Mouse (Mus musculus) CH12.LX (cell line): Measurements from ENCODE around the gene Adap1. TPM values are rescaled to one million over a fixed set of nuclear protein-coding genes. Genes with fewer than 3 reads are reported as not detected.

Experiments
- DNase-seq: peaks from one replicate; pipeline ENCODE4 v3.0.0-alpha.2; 2013; ENCODE audit errors: extremely low read depth
- H3K27ac ChIP-seq: 2 replicates; pipeline ENCODE4 v1.5.1; 2012; ENCODE audit warnings: low read depth, mild to moderate bottlenecking, control low read depth, moderate library complexity; ENCODE audit not compliant: insufficient read depth
- H3K27me3 ChIP-seq: replicated peaks from 2 replicates; pipeline ENCODE3; 2012; ENCODE audit warnings: inconsistent platforms
- H3K36me3 ChIP-seq, 2 experiments: replicated peaks in 1 of 2; 2 replicates each; pipeline versions ENCODE3 to v1.6.1; 2012; ENCODE audit warnings: inconsistent platforms in 1 of 2, low read length in 1 of 2, mild to moderate bottlenecking in 1 of 2, mixed read lengths in 1 of 2, moderate library complexity in 1 of 2; ENCODE audit not compliant: control insufficient read depth in 1 of 2, insufficient read depth in 1 of 2
- H3K4me1 ChIP-seq, 2 experiments: 2 replicates each; pipeline ENCODE4 v1.6.1; 2012; ENCODE audit warnings: inconsistent platforms in 1 of 2, moderate library complexity in 1 of 2; ENCODE audit not compliant: insufficient read depth in 2 of 2, control insufficient read depth in 1 of 2
- H3K4me2 ChIP-seq: 2 replicates; pipeline ENCODE4 v1.6.1; 2012; ENCODE audit warnings: low read depth, mild to moderate bottlenecking, control low read depth; ENCODE audit not compliant: poor library complexity, insufficient read depth, severe bottlenecking
- H3K4me3 ChIP-seq, 3 experiments: fragments of 150-350 bp in 1 of 3; sonication (generic) in 1 of 3; replicated peaks in 1 of 3; 2 replicates each; pipeline versions ENCODE3 to v1.5.1; 2011 to 2012; ENCODE audit warnings: low read depth in 2 of 3, low read length in 2 of 3, mild to moderate bottlenecking in 2 of 3, moderate library complexity in 2 of 3, control low read depth in 1 of 3, improper control_type of control experiment in 1 of 3, inconsistent platforms in 1 of 3, mixed read lengths in 1 of 3; ENCODE audit not compliant: poor library complexity in 1 of 3
- H3K79me2 ChIP-seq: replicated peaks from 2 replicates; pipeline ENCODE4 v1.6.1; 2012; ENCODE audit warnings: mild to moderate bottlenecking, moderate library complexity; ENCODE audit not compliant: control insufficient read depth, poor library complexity, insufficient read depth, severe bottlenecking; ENCODE audit errors: extremely low read depth
- H3K9ac ChIP-seq: 2 replicates; pipeline ENCODE4 v1.6.1; 2012; ENCODE audit warnings: low read depth, mild to moderate bottlenecking, control low read depth, moderate library complexity; ENCODE audit not compliant: insufficient read depth
- H3K9me3 ChIP-seq: replicated peaks from 2 replicates; pipeline ENCODE3; 2012; ENCODE audit warnings: low read length, inconsistent platforms, mixed read lengths
- BHLHE40 ChIP-seq: IDR thresholded peaks from 2 replicates; pipeline ENCODE4 v1.6.1; 2011; ENCODE audit warnings: mild to moderate bottlenecking, low read depth, low read length, improper control_type of control experiment
- CHD1 ChIP-seq: IDR thresholded peaks from 2 replicates; pipeline ENCODE4 v1.6.1; 2012; ENCODE audit warnings: low read depth, low read length, improper control_type of control experiment, inconsistent platforms
- CHD2 ChIP-seq: IDR thresholded peaks from 2 replicates; pipeline ENCODE4 v1.6.1; 2011; ENCODE audit warnings: low read length, improper control_type of control experiment
- CTCF ChIP-seq, 2 experiments: IDR thresholded peaks in 1 of 2; conservative IDR thresholded peaks in 1 of 2; 2 replicates each; pipeline ENCODE4 v1.5.1; 2011 to 2012; ENCODE audit warnings: low read depth in 2 of 2, low read length in 2 of 2, improper control_type of control experiment in 1 of 2, inconsistent platforms in 1 of 2, mild to moderate bottlenecking in 1 of 2, moderate library complexity in 1 of 2
- E2F4 ChIP-seq: IDR thresholded peaks from 2 replicates; pipeline ENCODE4 v1.6.1; 2011; ENCODE audit warnings: low read depth, low read length, improper control_type of control experiment; ENCODE audit not compliant: insufficient replicate concordance
- ETS1 ChIP-seq: conservative IDR thresholded peaks from 2 replicates; pipeline ENCODE4 v1.6.1; 2012; ENCODE audit warnings: low read depth, mild to moderate bottlenecking, inconsistent platforms, low read length, improper control_type of control experiment, moderate library complexity
- GABPA ChIP-seq: IDR thresholded peaks from 2 replicates; pipeline ENCODE4 v1.6.1; 2012; ENCODE audit warnings: low read depth, low read length, improper control_type of control experiment, inconsistent platforms; ENCODE audit not compliant: insufficient replicate concordance
- IRF4 ChIP-seq: IDR thresholded peaks from 2 replicates; pipeline ENCODE4 v1.6.1; 2014; ENCODE audit warnings: low read depth, mild to moderate bottlenecking, inconsistent platforms, low read length, improper control_type of control experiment
- JUN ChIP-seq: IDR thresholded peaks from 2 replicates; pipeline ENCODE4 v1.6.1; 2011; ENCODE audit warnings: low read depth, mild to moderate bottlenecking, low read length, improper control_type of control experiment, moderate library complexity; ENCODE audit not compliant: insufficient read depth
- JUND ChIP-seq: conservative IDR thresholded peaks from 2 replicates; pipeline ENCODE4 v1.6.1; 2011; ENCODE audit warnings: low read depth, low read length, improper control_type of control experiment
- KAT2A ChIP-seq: IDR thresholded peaks from 2 replicates; pipeline ENCODE4 v1.6.1; 2012; ENCODE audit warnings: low read length, improper control_type of control experiment, inconsistent platforms; ENCODE audit not compliant: insufficient replicate concordance
- MAFK ChIP-seq: IDR thresholded peaks from 2 replicates; pipeline ENCODE4 v1.6.1; 2011; ENCODE audit warnings: low read length, improper control_type of control experiment; ENCODE audit not compliant: insufficient replicate concordance
- MAX ChIP-seq: IDR thresholded peaks from 2 replicates; pipeline ENCODE4 v1.6.1; 2011; ENCODE audit warnings: low read length, improper control_type of control experiment
- MAZ ChIP-seq: IDR thresholded peaks from 2 replicates; pipeline ENCODE4 v1.6.1; 2012; ENCODE audit warnings: low read depth, mild to moderate bottlenecking, inconsistent platforms, low read length, improper control_type of control experiment, moderate library complexity
- MXI1 ChIP-seq: IDR thresholded peaks from 2 replicates; pipeline ENCODE4 v1.6.1; 2011; ENCODE audit warnings: mild to moderate bottlenecking, low read depth, low read length, improper control_type of control experiment
- MYC ChIP-seq: IDR thresholded peaks from 2 replicates; pipeline ENCODE4 v1.6.1; 2011; ENCODE audit warnings: low read depth, mild to moderate bottlenecking, improper control_type of control experiment, low read length
- NELFE ChIP-seq: IDR thresholded peaks from 2 replicates; pipeline ENCODE4 v1.6.1; 2011; ENCODE audit warnings: low read depth, low read length, improper control_type of control experiment
- NRF1 ChIP-seq: IDR thresholded peaks from 2 replicates; pipeline ENCODE4 v1.6.1; 2014; ENCODE audit warnings: low read depth, mild to moderate bottlenecking, inconsistent platforms, low read length, improper control_type of control experiment, moderate library complexity
- PAX5 ChIP-seq: IDR thresholded peaks from 2 replicates; pipeline ENCODE4 v1.6.1; 2012; ENCODE audit warnings: low read length, inconsistent platforms, mixed read lengths
- POLR2A ChIP-seq: IDR thresholded peaks from 2 replicates; pipeline ENCODE4 v1.6.1; 2011; ENCODE audit warnings: low read depth, mild to moderate bottlenecking, improper control_type of control experiment, low read length
- POLR2AphosphoS2 ChIP-seq: IDR thresholded peaks from 2 replicates; pipeline ENCODE4 v1.6.1; 2011; ENCODE audit warnings: low read depth, low read length, improper control_type of control experiment
- RAD21 ChIP-seq: IDR thresholded peaks from 2 replicates; pipeline ENCODE4 v1.6.1; 2011; ENCODE audit warnings: low read depth, mild to moderate bottlenecking, low read length, improper control_type of control experiment, moderate library complexity
- RCOR1 ChIP-seq: conservative IDR thresholded peaks from 2 replicates; pipeline ENCODE4 v1.6.1; 2012; ENCODE audit warnings: low read depth, mild to moderate bottlenecking, inconsistent platforms, low read length, improper control_type of control experiment
- SIN3A ChIP-seq: IDR thresholded peaks from 2 replicates; pipeline ENCODE4 v1.6.1; 2012; ENCODE audit warnings: low read length, improper control_type of control experiment, inconsistent platforms
- SMC3 ChIP-seq: IDR thresholded peaks from 2 replicates; pipeline ENCODE4 v1.6.1; 2011; ENCODE audit warnings: low read depth, low read length, improper control_type of control experiment
- TBP ChIP-seq: conservative IDR thresholded peaks from 2 replicates; pipeline ENCODE4 v1.6.1; 2011; ENCODE audit warnings: low read depth, low read length, improper control_type of control experiment
- TCF12 ChIP-seq: IDR thresholded peaks from 2 replicates; pipeline ENCODE4 v1.6.1; 2014; ENCODE audit warnings: low read depth, mild to moderate bottlenecking, inconsistent platforms, low read length, improper control_type of control experiment
- UBTF ChIP-seq: IDR thresholded peaks from 2 replicates; pipeline ENCODE4 v1.6.1; 2012; ENCODE audit warnings: low read depth, mild to moderate bottlenecking, inconsistent platforms, low read length, improper control_type of control experiment, moderate library complexity
- USF1 ChIP-seq: IDR thresholded peaks from 2 replicates; pipeline ENCODE4 v1.6.1; 2014; ENCODE audit warnings: low read depth, mild to moderate bottlenecking, inconsistent platforms, low read length, improper control_type of control experiment
- USF2 ChIP-seq: conservative IDR thresholded peaks from 2 replicates; pipeline ENCODE4 v1.6.1; 2011; ENCODE audit warnings: low read depth, low read length, improper control_type of control experiment
- ZC3H11A ChIP-seq: IDR thresholded peaks from 2 replicates; pipeline ENCODE4 v1.6.1; 2012; ENCODE audit warnings: low read depth, mild to moderate bottlenecking, inconsistent platforms, low read length, improper control_type of control experiment
- ZKSCAN1 ChIP-seq: IDR thresholded peaks from 2 replicates; pipeline ENCODE4 v1.6.1; 2012; ENCODE audit warnings: low read depth, inconsistent platforms, low read length, improper control_type of control experiment, borderline replicate concordance
- ZMIZ1 ChIP-seq: IDR thresholded peaks from 2 replicates; pipeline ENCODE4 v1.6.1; 2012; ENCODE audit warnings: low read depth, mild to moderate bottlenecking, inconsistent platforms, low read length, improper control_type of control experiment
- ZNF384 ChIP-seq: IDR thresholded peaks from 2 replicates; pipeline ENCODE4 v1.6.1; 2012; ENCODE audit warnings: low read depth, low read length, improper control_type of control experiment, inconsistent platforms
- dilution Hi-C: fragments of 300-500 bp; cut with MboI; formaldehyde crosslinking; loops from 2 replicates; pipeline ENCODE4 v1.14.3; 2020; ENCODE audit warnings: low sequenced_read_pairs; ENCODE audit not compliant: extremely low pct_unique_long_range_greater_than_20kb, extremely low pct_ligation_motif_present
- in situ Hi-C: fragments of 300-500 bp; cut with MboI; formaldehyde crosslinking; loops from 3 replicates; pipeline ENCODE4 v1.14.3; 2019; ENCODE audit warnings: low sequenced_read_pairs, low pct_ligation_motif_present, low pct_unique_long_range_greater_than_20kb, mixed read lengths
- polyA plus RNA-seq: library from polyadenylated mRNA; unstranded; fragments of >175 nt; gene quantifications from 2 replicates; pipeline ENCODE4 v1.2.1, GENCODE M21; 2012; ENCODE audit warnings: low read depth; ENCODE audit not compliant: insufficient read length
- total RNA-seq, 2 experiments: library from RNA; depleted of rRNA; stranded (reverse); fragments of 300-350 nt in 1 of 2; fragments of >200 nt in 1 of 2; gene quantifications; 2 replicates each; pipeline ENCODE4 v1.2.3; 2012 to 2014

Gene Adap1
- total RNA-seq (2012; rRNA removed) (73.2 and 93.9 TPM in 2 replicates), total RNA-seq (2014; rRNA removed) (53.9 and 55.3 TPM in 2 replicates), polyA plus RNA-seq (61.8 and 70.7 TPM in 2 replicates)

GRCm38 (mm10) chr5:139325395-139325966 is at the start of gene Adap1:
TSS of gene Adap1 (minus strand) at chr5:139325622.
- H3K36me3 ChIP-seq, result peaks cover 0 to 4% of the 10 kb centered on the region in 2 experiments

GRCm38 (mm10) chr5:139374841-139375240 is 49.4 kb upstream of the Adap1 start:
- H3K27ac ChIP-seq, result no peak overlapping the region
- DNase-seq, result no peak
- H3K4me3 ChIP-seq, result no peak overlapping the region
- peaks cover 0 to 33% of the 10 kb centered on the region in 2 experiments for H3K36me3 ChIP-seq
- no peaks in the 10 kb centered on the region for H3K79me2 ChIP-seq
- H3K9ac ChIP-seq, result no peak overlapping the region
- dilution Hi-C loops (no loop called here), in situ Hi-C loops (loop anchor here (25.0 kb wide), 1 partner anchor 87 kb away; the partner anchor contains the start of gene 3110082I17Rik)
- peaks cover 7% of the 10 kb centered on the region in 2 experiments; a peak in 3 of 4 replicates for H3K4me1 ChIP-seq
- no peaks in the 10 kb centered on the region for H3K27me3 ChIP-seq
- TF ChIP-seq MAFK, result no peak
- no peak for TF ChIP-seq NRF1
- TF ChIP-seq JUND, result no peak
- no peak for TF ChIP-seq ZMIZ1
- no peak for TF ChIP-seq ETS1
- TF ChIP-seq TBP, result no peak
- no peak for TF ChIP-seq CHD2
- TF ChIP-seq IRF4, result no peak
- no peak for TF ChIP-seq KAT2A
- no peak for TF ChIP-seq GABPA
- TF ChIP-seq RCOR1, result no peak
- TF ChIP-seq ZNF384, result no peak
- no peak for TF ChIP-seq E2F4
- TF ChIP-seq PAX5, result no peak
- TF ChIP-seq UBTF, result no peak
- TF ChIP-seq, all 38 proteins: peak for 0
- Histone ChIP-seq H3K9me3 (no peaks in the 10 kb centered on the region), H3K4me2 (no peak overlapping the region)

More at GRCm38 (mm10) chr5:139325395-139325966, at the start of gene Adap1:
- Histone ChIP-seq H3K27ac (peak within 1 kb of the TSS; percentile 76), H3K9me3 (no peaks in the 10 kb centered on the region), H3K27me3 (no peaks in the 10 kb centered on the region), H3K4me2 (peak within 1 kb of the TSS; percentile 76), H3K4me1 (peaks cover 15 to 44% of the 10 kb centered on the region in 2 experiments), H3K79me2 (peaks cover 40% of the 10 kb centered on the region), H3K4me3 (peak within 1 kb of the TSS; percentile 68 to 97 (median 78)), H3K9ac (peak within 1 kb of the TSS; percentile 94)
- peak; percentile 73 for TF ChIP-seq RAD21
- peak; percentile 52 for TF ChIP-seq NRF1
- peak; percentile 1; the same call in 1 of the 2 replicates for TF ChIP-seq ZC3H11A
- TF ChIP-seq MXI1, result no peak
- no peak for TF ChIP-seq CHD1
- 0 out of 2 replicates have a peak, but pooled peaks have one; percentile 9 for TF ChIP-seq SIN3A
- 0 out of 2 replicates have a peak, but pooled peaks have one; percentile 36 for TF ChIP-seq BHLHE40
- TF ChIP-seq JUND, result no peak
- TF ChIP-seq MYC, result no peak
- TF ChIP-seq TBP, result no peak
- TF ChIP-seq JUN, result no peak
- no peak for TF ChIP-seq MAZ
- no peak for TF ChIP-seq USF1
- no peak for TF ChIP-seq RCOR1
- TF ChIP-seq KAT2A, result no peak
- no peak for TF ChIP-seq NELFE
- peak in 1 of 2 experiments; percentile 81; a peak in 2 of 4 replicates for TF ChIP-seq CTCF (conservative IDR thresholded peaks at IDR 0.05 in 1 of 2, IDR thresholded peaks at IDR 0.05 in 1 of 2; ENCODE audit: low read depth in 2 of 2, low read length in 2 of 2)
- TF ChIP-seq MAX, result no peak
- no peak for TF ChIP-seq PAX5
- no peak for TF ChIP-seq UBTF
- TF ChIP-seq MAFK, result no peak
- peak; percentile 40; the same call in 1 of the 2 replicates for TF ChIP-seq IRF4
- TF ChIP-seq USF2, result no peak
- no peak for TF ChIP-seq ZKSCAN1
- no peak for TF ChIP-seq POLR2AphosphoS2
- TF ChIP-seq ETS1, result no peak
- peak; percentile 74 for TF ChIP-seq SMC3
- peak; percentile 35; the same call in 1 of the 2 replicates for TF ChIP-seq POLR2A
- TF ChIP-seq TCF12, result 0 out of 2 replicates have a peak, but pooled peaks have one; percentile 48
- TF ChIP-seq GABPA, result no peak
- DNase-seq, result peak; percentile 46
- in situ Hi-C loops, result loop anchor here (5.0 kb wide), 1 partner anchor 43 kb away; no protein-coding TSS in a partner anchor
- dilution Hi-C loops, result no loop called here
